Mouse (Mus musculus): Measurements from ENCODE around the gene Matn4.

DNA sequence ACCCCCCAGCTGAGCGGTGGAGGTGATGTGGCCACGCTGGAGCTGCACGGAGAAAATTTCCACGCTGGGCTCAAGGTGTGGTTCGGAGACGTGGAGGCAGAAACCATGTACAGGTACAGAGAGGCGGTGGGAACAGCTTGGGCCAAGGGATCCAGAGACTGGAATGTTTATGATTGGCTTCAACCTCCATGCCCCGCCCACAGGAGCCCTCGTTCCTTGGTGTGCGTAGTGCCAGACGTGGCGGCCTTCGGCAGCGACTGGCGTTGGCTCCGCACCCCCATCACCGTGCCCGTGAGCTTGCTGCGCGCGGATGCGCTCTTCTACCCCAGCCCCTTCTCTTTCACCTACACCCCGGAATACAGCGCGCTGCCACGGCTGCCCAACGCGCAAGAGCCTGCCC, 9.2 kb upstream of the Matn4 start:
- TF ChIP-seq CTCF (IDR thresholded peaks at IDR 0.05; ENCODE audit: control insufficient read depth, insufficient read depth, insufficient read length) (no peak), MAX (IDR thresholded peaks at IDR 0.05) (no peak), USF1 (IDR thresholded peaks at IDR 0.05; ENCODE audit: low read depth) (no peak), FOSL1 (IDR thresholded peaks at IDR 0.05; ENCODE audit: insufficient read depth, low read length, poor library complexity, severe bottlenecking) (no peak)

Measured in C2C12 (cell line).